29 mouse cellular contexts compared by ENCODE assay signal in genomic region chr14:54070240-54070639, GRCm38 (mm10).
A peak's percentile ranks its signal among the peaks of the same experiment; 100 is the strongest.
DNase-seq lines count a peak whose midpoint lies in the region; ATAC-seq and TF ChIP-seq lines count a peak whose summit lies in the region.
"Had no signal": no experiment of that assay in that cellular context is flagged by ENCODE, and none has a peak within 500 bp of the region (broad histone marks: within the 10 kb centered on the region; RNA-seq: fewer than 3 reads in every experiment).

No protein-coding gene starts in this region.

- no peaks in the 10 kb centered on the region for H3K27me3 ChIP-seq in liver, embryonic 14.5 days (ENCODE audit: control insufficient read depth, insufficient read depth, low read length)
- H3K27me3 ChIP-seq in liver, postnatal 0 days (ENCODE audit: insufficient read depth, low read length) = no peaks in the 10 kb centered on the region
- no peaks in the 10 kb centered on the region for H3K27me3 ChIP-seq in neural tube, embryonic 15.5 days (replicated peaks)
- H3K27me3 ChIP-seq: embryonic facial prominence, embryonic 12.5 days; embryonic facial prominence, embryonic 15.5 days; forebrain, embryonic 13.5 days; heart, embryonic 15.5 days; hindbrain, embryonic 13.5 days had no signal

- peak; percentile 79 for ATAC-seq in erythroid progenitor cell, adult 5-6 weeks (replicated peaks; ENCODE audit: low FRiP score, poor library complexity, severe bottlenecking)
- peak; percentile 87 for ATAC-seq in liver, embryonic 14.5 days (ENCODE audit: insufficient read depth)
- ATAC-seq in liver, postnatal 0 days = peak; percentile 82; the same call in 1 of the 2 replicates
- no peak for ATAC-seq in neural tube, embryonic 15.5 days (ENCODE audit: low FRiP score)
- no peak for ATAC-seq in megakaryocyte, adult 5-6 weeks (ENCODE audit: poor library complexity, severe bottlenecking)
- ATAC-seq: CD4-positive, CD25-positive, alpha-beta regulatory T cell, adult 4 months; forebrain, embryonic 13.5 days; forebrain, embryonic 16.5 days; hindbrain, embryonic 16.5 days had no signal

- TF ChIP-seq EP300 in liver, embryonic 14.5 days (IDR thresholded peaks at IDR 0.05; ENCODE audit: low read depth) = peak; percentile 87
- peak; percentile 82 for TF ChIP-seq EP300 in liver, postnatal 0 days (IDR thresholded peaks at IDR 0.05; ENCODE audit: low read depth)

- TF ChIP-seq CTCF in liver, embryonic 14.5 days (IDR thresholded peaks at IDR 0.05; ENCODE audit: low read depth) = no peak
- no peak for TF ChIP-seq CTCF in liver, postnatal 0 days (IDR thresholded peaks at IDR 0.05; ENCODE audit: low read depth)

- H3K4me3 ChIP-seq in liver, embryonic 14.5 days (ENCODE audit: insufficient read depth in 1 of 2, low read depth in 2 of 2, low read length in 2 of 2) = no peak overlapping the region
- no peak overlapping the region for H3K4me3 ChIP-seq in liver, postnatal 0 days (ENCODE audit: low read depth, low read length)
- no peak overlapping the region for H3K4me3 ChIP-seq in neural tube, embryonic 15.5 days (replicated peaks)
- H3K4me3 ChIP-seq: embryonic facial prominence, embryonic 12.5 days; embryonic facial prominence, embryonic 15.5 days; erythroblast, embryonic 14.5 days; forebrain, embryonic 10.5 days; forebrain, embryonic 13.5 days; heart, embryonic 15.5 days; hindbrain, embryonic 10.5 days; hindbrain, embryonic 13.5 days had no signal

- H3K9me3 ChIP-seq in liver, embryonic 14.5 days (ENCODE audit: control insufficient read depth, low read length) = no peaks in the 10 kb centered on the region
- no peaks in the 10 kb centered on the region for H3K9me3 ChIP-seq in liver, postnatal 0 days (ENCODE audit: low read length)
- no peaks in the 10 kb centered on the region for H3K9me3 ChIP-seq in neural tube, embryonic 15.5 days (replicated peaks)
- H3K9me3 ChIP-seq: embryonic facial prominence, embryonic 12.5 days; embryonic facial prominence, embryonic 15.5 days; forebrain, embryonic 10.5 days; forebrain, embryonic 13.5 days; heart, embryonic 15.5 days; hindbrain, embryonic 10.5 days; hindbrain, embryonic 13.5 days had no signal

- peak; percentile 37 for DNase-seq in c-Kit-positive CD71-positive TER-119-positive erythroid progenitor cells, embryonic 14.5 days (ENCODE audit: low spot score)
- peak; percentile 29 to 51 (median 43) for DNase-seq in liver, embryonic 14.5 days (ENCODE audit: low read depth in 3 of 3, low spot score in 3 of 3)
- no peak for DNase-seq in liver, postnatal 0 days
- no peak for DNase-seq in spleen, adult 12 weeks (ENCODE audit: low spot score)
- DNase-seq: adrenal gland, adult 8-10 months; adrenal gland, postnatal 25 days; cerebellum, adult 11 months; cerebellum, adult 2 months; cerebellum, adult 9-11 months; cerebellum, postnatal 25 days; gastrocnemius, postnatal 10 days; gastrocnemius, postnatal 36 days; heart, postnatal 10 days; heart, postnatal 36 days had no signal

- H3K4me1 ChIP-seq in liver, embryonic 14.5 days (replicated peaks; ENCODE audit: control insufficient read depth in 2 of 2, insufficient read depth in 2 of 2, low read length in 1 of 2) = peaks cover 45 to 54% of the 10 kb centered on the region in 2 experiments
- H3K4me1 ChIP-seq in liver, postnatal 0 days (ENCODE audit: insufficient read depth) = peaks cover 9% of the 10 kb centered on the region
- H3K4me1 ChIP-seq in neural tube, embryonic 15.5 days = peaks cover 11% of the 10 kb centered on the region; the same call in 1 of the 2 replicates
- H3K4me1 ChIP-seq: embryonic facial prominence, embryonic 12.5 days; forebrain, embryonic 13.5 days; heart, embryonic 15.5 days had no signal

- peak overlapping the region; percentile 28 for H3K27ac ChIP-seq in liver, embryonic 14.5 days
- H3K27ac ChIP-seq in liver, postnatal 0 days (ENCODE audit: low read depth) = no peak overlapping the region
- no peak overlapping the region for H3K27ac ChIP-seq in neural tube, embryonic 15.5 days (replicated peaks)
- H3K27ac ChIP-seq: embryonic facial prominence, embryonic 12.5 days; embryonic facial prominence, embryonic 15.5 days; forebrain, embryonic 10.5 days; forebrain, embryonic 13.5 days; heart, embryonic 15.5 days; hindbrain, embryonic 10.5 days; hindbrain, embryonic 13.5 days had no signal

- H3K36me3 ChIP-seq in liver, embryonic 14.5 days (replicated peaks; ENCODE audit: control insufficient read depth, insufficient read depth, low read depth) = no peaks in the 10 kb centered on the region
- H3K36me3 ChIP-seq in liver, postnatal 0 days (replicated peaks; ENCODE audit: insufficient read depth, low read length) = no peaks in the 10 kb centered on the region
- no peaks in the 10 kb centered on the region for H3K36me3 ChIP-seq in neural tube, embryonic 15.5 days
- H3K36me3 ChIP-seq: embryonic facial prominence, embryonic 12.5 days; embryonic facial prominence, embryonic 15.5 days; forebrain, embryonic 10.5 days; heart, embryonic 15.5 days; hindbrain, embryonic 10.5 days; hindbrain, embryonic 13.5 days had no signal

- no peak overlapping the region for H3K9ac ChIP-seq in liver, embryonic 14.5 days (replicated peaks)
- no peak overlapping the region for H3K9ac ChIP-seq in liver, postnatal 0 days (replicated peaks)
- H3K9ac ChIP-seq in neural tube, embryonic 15.5 days (replicated peaks) = no peak overlapping the region
- H3K9ac ChIP-seq: embryonic facial prominence, embryonic 12.5 days; embryonic facial prominence, embryonic 15.5 days; forebrain, embryonic 13.5 days; heart, embryonic 15.5 days; hindbrain, embryonic 13.5 days had no signal

- peak overlapping the region; percentile 16; the same call in 1 of the 2 replicates for H3K4me2 ChIP-seq in liver, embryonic 14.5 days (ENCODE audit: low read depth)
- H3K4me2 ChIP-seq in liver, postnatal 0 days (ENCODE audit: low read depth, low read length) = no peak overlapping the region
- H3K4me2 ChIP-seq in neural tube, embryonic 15.5 days = no peak overlapping the region
- H3K4me2 ChIP-seq: embryonic facial prominence, embryonic 12.5 days; embryonic facial prominence, embryonic 15.5 days; forebrain, embryonic 13.5 days; heart, embryonic 11.5 days; heart, embryonic 15.5 days; hindbrain, embryonic 13.5 days had no signal

Comparison
In these comparisons a context has a peak if more than half of its experiments do, and no peak if none do; other contexts are left out.
1. DNase-seq: peak in c-Kit-positive CD71-positive TER-119-positive erythroid progenitor cells, embryonic 14.5 days (single experiment) and liver, embryonic 14.5 days (3 of 3); none in liver, postnatal 0 days (single experiment) and spleen, adult 12 weeks (single experiment).
2. ATAC-seq: peak in erythroid progenitor cell, adult 5-6 weeks (single experiment), liver, embryonic 14.5 days (single experiment) and liver, postnatal 0 days (single experiment); none in neural tube, embryonic 15.5 days (single experiment) and megakaryocyte, adult 5-6 weeks (single experiment).